Mouse (Mus musculus): ENCODE data around the gene Anapc2.
A peak's percentile ranks its signal among the peaks of the same experiment; 100 is the strongest.

Anapc2 gene

DNA sequence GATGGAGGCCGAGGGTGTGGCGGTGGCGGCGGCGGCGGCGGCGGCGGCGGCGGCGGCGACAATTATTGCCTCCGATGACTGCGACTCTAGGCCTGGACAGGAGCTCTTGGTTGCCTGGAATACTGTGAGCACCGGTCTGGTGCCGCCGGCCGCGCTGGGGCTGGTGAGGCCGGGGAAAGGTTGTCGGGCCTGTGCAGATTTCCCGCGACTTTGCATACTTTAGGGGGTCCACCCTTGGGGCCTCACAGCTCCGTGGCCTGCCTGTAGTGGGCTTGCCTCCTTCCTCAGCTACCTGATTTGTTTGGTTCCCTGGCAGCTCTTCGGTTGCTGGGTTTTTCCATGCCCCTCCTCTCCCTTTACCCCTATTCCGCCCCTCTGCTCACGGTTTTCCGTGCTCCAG, 237 bp downstream of the Anapc2 start:
- DNase-seq, result no peak

DNA sequence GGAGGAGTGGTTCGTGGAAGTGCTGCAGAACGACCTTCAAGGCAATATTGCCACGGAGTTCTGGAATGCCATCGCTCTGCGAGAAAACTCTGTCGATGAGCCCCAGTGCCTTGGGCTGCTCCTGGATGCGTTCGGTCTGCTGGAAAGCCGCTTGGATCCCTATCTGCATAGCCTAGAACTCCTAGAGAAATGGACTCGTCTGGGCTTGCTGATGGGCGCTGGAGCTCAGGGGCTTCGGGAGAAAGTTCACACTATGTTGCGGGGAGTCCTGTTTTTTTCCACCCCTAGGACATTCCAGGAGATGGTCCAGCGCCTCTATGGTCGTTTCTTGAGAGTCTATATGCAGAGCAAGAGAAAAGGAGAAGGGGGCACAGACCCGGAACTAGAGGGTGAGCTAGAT, 732 bp downstream of the Anapc2 start:
- DNase-seq, result no peak

DNA sequence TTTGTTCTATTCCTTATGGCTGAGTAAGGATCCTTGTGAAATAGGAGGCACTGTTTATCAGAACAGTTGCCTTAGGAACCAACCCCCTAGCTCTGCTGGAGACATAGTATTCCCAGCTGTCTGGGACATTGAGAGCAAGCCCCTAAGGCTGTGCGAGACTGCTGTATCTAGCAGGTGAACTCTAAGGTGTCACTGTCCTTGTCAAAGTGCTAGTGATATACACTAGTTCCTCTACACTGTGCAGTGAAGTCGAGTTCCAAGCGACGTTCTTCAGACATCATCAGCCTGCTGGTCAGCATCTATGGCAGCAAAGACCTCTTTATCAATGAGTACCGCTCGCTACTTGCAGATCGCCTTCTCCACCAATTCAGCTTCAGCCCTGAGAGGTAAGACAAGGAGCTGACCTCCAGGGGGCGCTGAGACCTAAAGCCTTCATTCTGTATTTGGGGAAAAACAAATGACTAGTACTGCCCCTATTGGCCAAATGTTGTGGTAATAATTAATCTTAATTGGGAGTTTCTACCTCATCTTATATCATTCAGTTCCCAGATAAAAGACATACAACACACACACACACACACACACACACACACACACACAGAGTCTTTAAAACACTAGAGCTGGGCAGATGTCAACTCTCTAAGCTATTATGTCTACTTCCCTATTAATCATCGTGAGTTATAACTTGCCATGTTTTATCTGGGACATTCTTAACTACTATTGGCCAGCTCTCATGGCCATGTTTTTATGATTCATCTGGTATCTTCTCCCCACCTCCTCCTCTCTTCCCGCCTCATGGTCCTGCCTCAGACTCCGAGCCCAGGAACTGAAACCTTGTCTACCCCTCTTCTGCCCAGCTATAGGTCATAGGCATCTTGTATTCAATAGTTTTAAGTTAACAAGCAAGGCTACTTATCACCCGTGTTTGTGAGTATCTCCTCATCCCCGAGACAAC, 6.9 kb downstream of the Anapc2 start:
- DNase-seq, result peak; percentile 90 to 93

DNA sequence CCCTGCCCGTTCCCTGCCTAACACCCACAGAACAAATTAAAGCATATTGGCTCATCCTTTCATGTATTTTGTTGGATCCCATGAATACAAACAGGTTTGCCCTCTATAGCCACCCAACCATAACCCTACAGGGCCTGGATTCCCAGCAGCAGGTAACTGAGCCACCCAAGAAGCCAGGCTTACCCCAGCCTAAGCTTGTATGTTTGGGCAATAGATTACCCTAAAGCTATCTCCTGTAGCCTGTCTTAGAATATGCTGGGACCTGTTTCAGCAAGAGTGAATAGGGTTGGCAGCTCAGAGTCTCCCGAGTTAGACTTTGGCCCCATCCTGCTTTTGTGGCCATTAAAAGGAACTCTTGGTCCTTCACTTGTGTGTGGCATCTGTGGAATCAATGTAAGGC, 13.3 kb downstream of the Anapc2 start:
- peak in 1 of 2 experiments; percentile 20 for DNase-seq

DNA sequence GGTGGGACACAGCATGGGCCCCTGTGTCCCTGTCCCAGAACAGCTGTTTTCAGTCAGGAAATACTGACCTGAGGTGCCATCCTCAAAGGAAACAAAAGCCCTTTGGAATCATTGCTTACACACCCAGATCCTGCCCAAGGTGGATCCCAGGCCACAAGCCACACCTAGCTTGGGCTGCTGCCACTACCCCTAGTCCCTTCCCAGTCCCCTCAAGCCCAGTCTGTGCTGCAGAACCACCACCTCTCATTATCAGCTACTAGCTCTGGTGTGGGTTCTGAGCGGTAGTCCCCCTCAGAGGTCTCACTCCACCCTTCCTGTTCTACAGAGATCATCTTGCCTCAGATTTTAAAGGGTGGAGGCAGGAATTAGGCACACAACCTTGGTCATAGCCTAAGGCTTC, 14.0 kb downstream of the Anapc2 start:
- DNase-seq, result peak in 1 of 2 experiments; percentile 24

DNA sequence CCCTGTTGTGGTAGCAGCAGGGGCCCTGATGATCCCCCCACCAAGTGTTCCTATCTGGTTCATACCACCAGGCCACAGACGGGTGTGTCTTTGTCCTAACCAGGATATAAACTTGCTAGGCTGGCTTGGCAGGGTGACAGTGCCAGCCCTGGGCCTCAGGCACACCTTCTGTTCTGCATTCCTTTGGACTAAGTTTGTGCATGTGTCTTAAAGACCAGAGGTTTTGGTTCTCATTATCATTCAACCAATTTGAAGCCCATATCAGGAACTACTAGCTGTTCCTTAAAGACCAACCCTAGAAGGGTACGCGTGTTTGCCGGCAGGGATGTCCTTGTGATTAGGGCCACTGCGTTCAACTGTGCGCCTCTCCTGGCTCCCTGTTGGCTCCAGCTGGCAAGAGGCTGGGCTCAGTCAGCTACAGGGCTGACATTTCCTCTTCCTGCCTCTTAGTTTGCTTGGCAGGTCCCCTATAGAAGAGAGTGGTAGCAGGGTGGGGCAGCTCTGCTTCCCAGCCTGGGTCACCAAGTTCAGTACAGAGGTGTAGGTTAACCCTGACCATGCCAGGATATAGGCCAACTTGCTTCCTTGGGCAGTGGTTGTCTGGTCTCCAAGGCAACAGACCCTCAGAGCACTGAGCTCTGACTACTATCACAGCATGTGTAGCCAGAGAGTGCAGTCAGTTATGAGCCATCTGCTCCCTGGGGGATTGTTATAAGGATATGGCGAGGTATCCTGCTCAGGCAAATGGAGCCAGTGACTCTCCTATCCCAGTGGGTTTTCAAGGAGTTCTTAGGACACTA, 14.8 kb downstream of the Anapc2 start:
- DNase-seq, result peak; percentile 74 to 76

DNA sequence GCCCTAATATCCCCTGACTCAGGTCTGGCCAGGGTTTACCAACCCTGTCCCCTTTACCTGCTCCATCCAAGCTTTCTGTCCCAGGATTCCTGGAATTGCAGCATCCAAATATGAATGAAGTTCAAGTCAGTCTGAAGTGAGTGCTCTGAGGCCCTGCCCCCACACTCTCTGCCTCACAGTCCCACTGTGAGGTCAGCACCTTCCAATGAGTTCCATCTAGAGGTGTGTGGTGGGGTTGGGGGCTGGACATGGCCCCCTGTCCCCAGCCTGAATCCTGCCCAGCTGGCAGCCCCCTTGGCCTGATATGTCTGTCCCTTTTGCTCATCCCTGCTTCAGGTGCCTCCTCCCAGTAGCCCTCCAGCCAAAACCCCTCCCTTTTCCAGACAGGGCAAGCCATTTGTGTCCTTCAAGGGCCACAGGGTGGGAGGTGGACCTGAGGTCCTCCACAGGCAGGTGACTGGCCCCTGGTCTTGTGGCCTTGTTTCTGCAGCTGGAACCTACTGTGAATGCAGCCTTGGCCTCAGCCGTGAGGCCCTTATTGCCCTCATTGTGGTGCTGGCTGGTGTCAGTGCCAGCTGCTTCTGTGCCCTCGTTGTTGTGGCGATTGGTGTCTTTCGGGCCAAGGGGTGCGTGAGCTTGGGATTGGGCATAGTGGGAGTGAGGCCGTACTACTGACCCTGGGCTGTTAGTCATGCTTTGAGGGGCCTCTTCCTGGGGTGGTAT, 15.8 kb downstream of the Anapc2 start, which contains the start of gene Tmem210:
Gene Tmem210, plus strand, starts transcription at position 219 of the 723 bp plus-strand sequence.
- peak in 1 of 2 experiments; percentile 51 for DNase-seq

DNA sequence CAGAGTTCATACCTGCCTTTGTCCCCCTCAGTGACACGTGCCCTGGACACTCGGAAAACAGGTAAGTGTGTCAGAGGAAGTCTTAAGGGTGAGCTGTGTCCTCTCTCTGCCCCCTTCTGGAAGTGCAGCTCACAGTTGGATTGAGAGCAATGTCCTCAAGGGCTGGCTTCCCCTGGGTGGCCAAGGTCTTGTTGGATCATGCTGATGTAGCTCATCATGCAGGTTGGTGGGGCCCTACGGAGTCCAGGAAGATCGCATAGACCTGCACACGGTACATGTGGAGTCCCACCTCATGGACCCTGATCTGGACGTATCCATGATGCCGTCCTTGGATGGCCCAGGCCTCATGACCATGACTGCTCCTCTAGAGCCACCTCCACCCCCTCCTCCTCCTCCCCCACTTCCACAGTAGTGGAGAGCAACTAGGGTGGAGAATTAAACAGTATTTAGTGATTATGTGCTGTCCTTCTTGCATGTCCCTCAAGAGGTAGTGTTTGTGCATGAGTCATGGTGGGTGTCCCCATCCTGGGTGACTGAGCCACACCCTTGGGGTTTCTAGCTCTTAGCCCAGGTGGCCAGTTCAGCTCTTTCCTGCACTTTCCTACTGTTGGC, 16.6 kb downstream of the Anapc2 start:
- peak; percentile 44 to 54 for DNase-seq

DNA sequence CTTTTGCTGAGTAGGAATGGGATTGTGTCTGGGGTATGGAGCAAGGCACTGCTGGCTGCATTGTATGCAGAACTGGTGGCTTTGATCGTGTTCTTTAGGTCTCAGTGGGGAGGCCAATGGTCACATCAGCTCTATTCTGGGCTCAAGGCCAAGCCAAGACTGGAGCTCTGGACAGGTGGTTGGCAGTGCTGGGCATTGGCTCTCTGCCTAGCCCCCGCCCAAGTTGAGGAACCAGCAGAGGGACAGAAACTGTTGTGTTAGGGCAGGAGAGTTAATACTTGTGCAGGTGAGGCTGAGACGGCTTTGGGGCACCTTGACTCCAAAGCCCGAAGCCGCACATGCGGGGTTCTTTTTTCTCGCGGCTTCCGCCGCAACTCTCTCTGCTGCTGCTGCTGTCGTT, 17.4 kb downstream of the Anapc2 start, which contains the start of gene Lrrc26:
Gene Lrrc26, plus strand, starts transcription at position 265 of the 400 bp plus-strand sequence.
- peak; percentile 82 to 88 for DNase-seq

DNA sequence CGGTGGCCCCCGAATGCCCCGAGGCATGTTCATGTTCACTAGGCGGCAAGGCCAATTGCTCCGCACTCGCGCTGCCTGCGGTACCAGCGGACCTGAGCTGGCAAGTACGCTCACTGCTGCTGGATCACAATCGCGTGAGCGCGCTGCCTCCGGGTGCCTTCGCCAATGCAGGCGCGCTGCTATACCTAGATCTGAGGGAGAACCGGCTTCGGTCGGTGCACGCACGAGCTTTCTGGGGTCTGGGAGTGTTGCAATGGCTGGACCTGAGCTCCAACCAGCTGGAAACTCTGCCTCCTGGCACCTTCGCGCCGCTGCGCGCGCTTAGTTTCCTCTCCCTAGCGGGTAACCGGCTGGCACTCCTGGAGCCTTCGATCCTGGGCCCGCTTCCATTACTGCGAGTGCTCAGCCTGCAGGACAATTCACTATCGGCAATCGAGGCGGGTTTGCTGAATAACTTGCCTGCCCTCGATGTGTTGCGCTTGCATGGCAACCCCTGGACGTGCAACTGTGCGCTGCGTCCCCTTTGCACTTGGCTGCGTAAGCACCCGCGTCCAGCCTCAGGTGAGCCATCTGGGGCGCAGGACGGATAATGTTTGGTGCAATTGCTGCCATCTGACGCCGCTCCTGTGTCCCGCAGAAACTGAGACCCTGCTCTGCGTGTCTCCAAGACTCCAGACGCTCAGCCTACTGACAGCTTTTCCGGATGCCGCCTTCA, 18.0 kb downstream of the Anapc2 start:
- DNase-seq, result peak; percentile 83 to 86

DNA sequence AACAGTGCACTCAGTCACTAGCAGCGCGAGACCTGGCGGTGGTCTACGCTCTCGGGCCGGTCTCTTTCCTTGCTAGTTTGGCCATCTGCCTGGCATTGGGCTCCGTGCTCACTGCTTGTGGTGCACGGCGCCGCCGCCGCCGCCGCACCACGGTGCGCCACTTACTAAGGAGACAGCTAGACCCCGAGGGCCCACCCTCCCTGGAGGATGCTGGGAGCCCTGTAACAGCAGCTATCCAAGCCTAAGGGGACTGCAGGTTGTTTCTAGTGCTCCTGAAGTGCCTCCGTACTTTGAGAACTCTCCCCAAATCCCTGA, 18.5 kb downstream of the Anapc2 start:
- peak; percentile 82 to 84 for DNase-seq

DNA sequence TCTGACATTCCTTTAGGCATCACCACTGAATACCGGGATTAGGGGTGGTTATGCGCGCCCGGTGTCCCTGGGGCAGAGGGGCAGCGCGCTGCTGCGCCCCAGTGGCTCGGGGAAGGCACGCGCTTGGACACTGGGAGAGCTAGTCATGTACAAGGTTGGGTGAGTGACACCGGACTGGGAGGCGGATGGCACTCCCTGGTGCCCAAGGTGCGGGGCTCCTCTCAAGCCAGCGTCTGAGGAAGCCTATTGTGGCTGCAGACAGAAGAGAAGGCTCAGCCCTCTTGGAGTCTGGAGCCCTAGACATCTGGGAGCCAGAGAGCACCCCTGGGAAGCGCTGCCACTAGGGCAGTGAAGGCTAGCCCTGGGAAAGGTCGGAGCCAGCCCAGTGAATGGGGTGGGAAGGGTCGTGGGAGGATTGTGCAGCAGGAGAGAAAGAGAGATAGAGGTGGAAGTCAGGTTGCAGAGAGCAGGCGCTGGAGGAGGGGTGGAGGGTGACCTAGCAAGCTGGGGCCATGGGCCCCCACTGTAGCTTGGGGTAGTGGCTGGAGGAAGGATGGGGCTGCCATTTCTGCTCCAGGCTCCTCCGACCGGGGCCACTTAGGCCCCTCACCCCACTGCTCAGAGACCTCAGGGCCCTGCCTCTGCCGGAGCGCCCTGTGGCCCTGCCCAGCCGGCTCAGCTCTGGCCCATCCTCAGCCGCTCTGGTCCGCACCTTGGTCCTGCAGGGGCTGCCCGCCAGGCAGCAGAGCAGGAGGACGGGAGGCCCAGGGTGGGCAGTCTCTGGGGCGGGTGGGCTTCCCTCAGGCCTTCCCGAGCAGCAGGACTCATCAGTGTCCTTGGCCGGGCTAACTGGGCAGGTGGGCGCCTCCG, 19.1 kb downstream of the Anapc2 start:
- peak; percentile 62 to 63 for DNase-seq

DNA sequence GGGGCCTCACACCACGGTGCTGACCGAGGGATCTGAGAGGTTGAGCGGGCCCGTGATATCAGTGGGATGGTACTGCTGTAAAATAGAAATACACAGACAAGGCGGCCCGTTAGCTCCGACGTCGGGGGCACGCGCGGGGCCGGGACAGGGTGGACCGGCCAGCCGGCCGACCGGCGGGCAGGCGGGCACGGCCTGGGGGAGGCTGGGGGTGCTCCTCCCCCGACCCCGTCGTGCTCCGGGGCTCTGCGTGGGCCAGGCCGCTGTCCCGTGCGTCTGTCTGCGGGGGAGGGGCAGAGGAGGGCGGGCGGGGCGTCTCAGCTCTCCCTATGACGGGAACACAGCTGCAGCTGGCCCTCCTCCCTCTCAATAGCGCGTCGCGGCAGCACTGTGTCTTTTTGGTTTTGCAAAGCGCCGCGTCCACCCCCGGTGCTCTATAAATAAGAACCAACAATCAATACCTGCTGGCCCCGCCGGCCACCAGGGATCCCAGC, 19.8 kb downstream of the Anapc2 start:
- peak in 1 of 2 experiments; percentile 61 for DNase-seq

DNA sequence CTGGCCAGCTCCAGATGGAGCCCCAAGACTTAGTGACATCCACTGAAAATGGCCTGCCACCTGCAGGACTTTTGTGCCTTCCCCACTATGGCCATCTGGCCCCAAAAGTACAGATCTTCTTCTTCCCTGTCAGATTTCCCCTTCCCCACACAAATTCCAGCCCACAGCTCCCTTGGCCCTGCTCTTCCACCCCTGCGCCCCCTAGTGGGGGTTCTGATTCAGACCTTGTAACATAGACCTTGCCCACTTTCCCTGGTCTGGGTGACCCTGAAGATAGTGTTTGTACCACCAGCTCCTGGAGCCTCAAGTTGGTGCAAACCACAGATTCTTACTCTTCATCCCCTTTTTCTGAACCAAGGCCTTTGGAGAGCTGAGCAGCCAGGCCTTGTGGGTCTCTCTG, 20.6 kb downstream of the Anapc2 start:
- peak; percentile 86 to 93 for DNase-seq

DNA sequence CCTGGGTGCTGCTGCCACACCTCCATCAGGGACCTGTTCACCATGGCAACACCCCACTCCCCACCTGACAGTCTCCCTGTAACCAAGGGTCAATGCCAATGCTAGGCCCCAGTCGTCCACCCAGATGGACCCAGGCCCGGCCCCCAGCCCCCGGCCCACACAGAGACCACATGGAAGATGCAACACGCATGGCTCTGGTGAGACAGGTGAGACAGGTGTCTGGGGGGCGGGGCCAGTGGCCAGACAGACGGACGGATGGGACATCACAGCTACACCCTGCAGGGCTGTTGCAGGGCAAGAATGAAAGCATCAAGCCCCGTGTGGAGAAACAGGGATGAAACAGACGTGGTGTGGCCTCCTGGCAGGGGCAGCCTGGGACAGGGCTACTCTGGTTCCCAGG, 21.4 kb downstream of the Anapc2 start:
- DNase-seq, result peak; percentile 38 to 59

DNA sequence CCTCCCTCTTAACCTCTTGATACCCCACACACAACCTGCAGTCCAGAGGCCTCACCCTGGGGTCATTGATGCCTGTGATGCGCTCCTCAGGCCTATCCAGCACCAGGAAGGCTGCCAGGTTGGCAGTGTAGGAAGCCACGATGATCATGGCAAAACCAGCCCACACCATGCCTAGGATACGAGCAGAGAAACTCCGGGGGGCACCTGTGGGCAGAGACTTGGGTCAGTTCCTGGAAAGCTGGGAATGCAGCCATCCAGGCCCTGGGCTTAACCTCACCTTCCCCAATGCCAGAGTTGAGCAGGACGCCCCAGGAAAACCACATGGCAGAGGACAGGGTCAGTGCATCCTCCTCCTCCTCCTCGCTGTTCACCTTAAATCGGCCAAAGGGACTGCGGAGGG, 24.8 kb downstream of the Anapc2 start:
- DNase-seq, result peak; percentile 51 to 66

DNA sequence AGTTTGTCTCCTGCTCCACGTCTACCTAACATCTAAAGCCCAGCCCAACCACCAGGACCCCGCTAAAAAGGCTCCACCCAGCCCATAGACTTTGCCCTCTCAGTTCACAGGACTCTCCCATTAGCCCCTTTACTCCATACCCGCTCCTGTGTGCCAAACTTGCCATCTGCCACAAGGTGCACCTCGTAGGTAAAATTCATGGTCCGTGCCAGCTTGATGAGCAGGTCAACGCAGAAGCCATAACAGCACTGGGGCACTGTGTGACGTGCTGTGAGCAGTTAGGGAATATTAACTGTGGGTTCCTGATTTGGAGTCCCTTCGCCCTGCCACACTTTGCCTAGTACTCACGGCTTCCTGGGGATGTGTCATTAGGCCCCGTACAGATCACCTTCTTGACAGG, 25.8 kb downstream of the Anapc2 start:
- DNase-seq, result peak; percentile 66 to 73

DNA sequence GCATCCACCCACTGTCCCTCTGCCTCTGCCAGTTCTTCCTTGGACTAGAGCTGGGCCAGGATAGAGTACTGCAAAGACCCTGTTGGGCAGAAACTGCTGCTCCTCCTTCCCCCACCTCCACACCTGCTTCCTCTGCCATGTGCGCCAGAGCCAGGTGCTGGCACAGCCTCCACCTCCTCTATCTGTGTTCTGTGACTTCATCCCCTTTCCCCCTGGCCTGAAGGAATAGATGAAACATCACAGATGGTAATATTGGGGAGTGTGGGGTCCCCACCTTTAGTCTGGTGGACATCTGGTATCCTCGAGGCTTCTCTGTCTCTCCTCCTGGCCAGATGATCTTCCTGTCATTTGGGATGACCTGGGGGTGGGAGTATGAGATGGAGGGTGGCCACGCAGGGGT, 31.2 kb downstream of the Anapc2 start:
- no peak for DNase-seq

DNA sequence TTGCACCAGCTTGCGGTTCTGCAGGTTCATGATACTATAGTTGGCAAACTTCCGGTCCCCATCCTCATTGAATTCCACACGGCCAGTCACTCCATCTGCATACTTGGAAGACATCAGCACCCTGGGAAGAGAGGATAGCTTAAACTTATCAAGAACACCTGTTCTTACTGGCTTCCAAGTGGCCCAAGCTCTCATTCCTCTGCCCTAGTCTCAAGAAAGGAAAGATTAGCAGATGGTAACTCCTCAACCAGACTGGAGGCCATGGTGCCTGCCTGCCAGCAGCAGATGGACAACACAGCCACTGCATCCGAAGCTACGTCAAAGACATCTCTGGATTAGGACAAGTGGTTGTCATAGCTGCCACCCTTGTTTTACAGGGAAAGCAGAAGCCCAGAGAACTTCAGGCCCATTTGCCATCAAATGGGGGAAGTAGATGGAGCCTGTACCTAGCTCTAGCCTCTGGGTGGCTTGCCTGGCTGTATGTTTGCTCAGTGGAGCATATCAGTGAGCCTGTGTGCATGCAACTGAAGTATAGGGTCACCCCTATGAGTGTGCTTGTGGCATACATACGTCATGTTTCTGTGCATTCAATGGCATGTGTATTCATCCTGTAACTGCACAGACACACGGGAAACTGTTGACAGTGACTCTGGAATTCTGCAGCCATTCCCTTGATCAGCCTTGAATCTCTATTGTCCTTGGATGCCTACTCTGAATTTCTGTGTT, 31.8 kb downstream of the Anapc2 start:
- peak; percentile 77 to 81 for DNase-seq

Data from cerebellum, postnatal 25 days (tissue).